Mouse (Mus musculus) cerebellum, postnatal 25 days (tissue): ENCODE data around the gene Gm14418.

Experiments used
- DNase-seq, 2 experiments: peaks; one replicate each; pipeline ENCODE4 v3.0.0; 2021; ENCODE audit warnings: mixed read lengths in 2 of 2

Gene Gm14418

GRCm38 (mm10) chr2:177398096-177398495 lies at the start of gene Gm14418:
Gene Gm14418 (minus strand): TSS chr2:177398320.
- DNase-seq, result peak; percentile 1 to 7
